Mouse (Mus musculus): ENCODE measurements around the gene Mtus2. TPM values are rescaled to one million over a fixed set of nuclear protein-coding genes. Genes with fewer than 3 reads are reported as not detected.

Mtus2 gene
- polyA plus RNA-seq, 1 experiment, result 2.3 TPM

DNA sequence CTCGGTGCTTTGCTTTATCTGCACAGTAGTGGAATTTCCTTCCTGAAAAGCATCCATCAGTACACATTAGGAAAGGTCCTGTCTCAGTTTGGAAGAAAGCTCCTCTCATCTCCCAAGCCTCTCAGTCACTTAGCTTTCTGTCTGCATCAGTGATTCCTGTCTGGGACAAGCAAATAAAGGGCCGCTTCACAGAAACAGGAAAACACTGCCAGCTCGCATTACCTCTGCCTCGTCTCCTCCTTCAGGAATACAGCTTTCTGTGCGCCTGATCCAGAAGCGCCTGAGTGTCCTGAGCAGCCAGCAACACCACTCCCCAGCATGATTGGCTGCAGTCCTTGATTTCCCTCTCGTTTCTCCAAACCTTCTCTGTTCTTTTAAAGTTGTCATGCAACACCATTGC, 222.1 kb downstream of the Mtus2 start:
- H3K4me3 ChIP-seq (ENCODE audit: extremely low read depth, insufficient read depth, insufficient read length), result no peak overlapping the region
- DNase-seq (ENCODE audit: low read depth in 1 of 2, low spot score in 2 of 2), result no peak
- 76% methylated on average over 7 of the region's 7 CpGs for WGBS
- TF ChIP-seq POLR2A (IDR thresholded peaks at IDR 0.05; ENCODE audit: low read depth, low read length) (no peak), CTCF (IDR thresholded peaks at IDR 0.05; ENCODE audit: extremely low read depth, insufficient read depth, insufficient read length, insufficient replicate concordance) (no peak)
- H3K36me3 ChIP-seq (ENCODE audit: control insufficient read depth, insufficient read depth, low read length), result no peaks in the 10 kb centered on the region
- H3K27me3 ChIP-seq (ENCODE audit: control insufficient read depth, insufficient read depth, low read length), result no peaks in the 10 kb centered on the region
- no peaks in the 10 kb centered on the region for H3K4me1 ChIP-seq (ENCODE audit: control insufficient read depth, insufficient read depth, insufficient read length)
- H3K27ac ChIP-seq (ENCODE audit: insufficient read depth, low read length), result no peak overlapping the region

DNA sequence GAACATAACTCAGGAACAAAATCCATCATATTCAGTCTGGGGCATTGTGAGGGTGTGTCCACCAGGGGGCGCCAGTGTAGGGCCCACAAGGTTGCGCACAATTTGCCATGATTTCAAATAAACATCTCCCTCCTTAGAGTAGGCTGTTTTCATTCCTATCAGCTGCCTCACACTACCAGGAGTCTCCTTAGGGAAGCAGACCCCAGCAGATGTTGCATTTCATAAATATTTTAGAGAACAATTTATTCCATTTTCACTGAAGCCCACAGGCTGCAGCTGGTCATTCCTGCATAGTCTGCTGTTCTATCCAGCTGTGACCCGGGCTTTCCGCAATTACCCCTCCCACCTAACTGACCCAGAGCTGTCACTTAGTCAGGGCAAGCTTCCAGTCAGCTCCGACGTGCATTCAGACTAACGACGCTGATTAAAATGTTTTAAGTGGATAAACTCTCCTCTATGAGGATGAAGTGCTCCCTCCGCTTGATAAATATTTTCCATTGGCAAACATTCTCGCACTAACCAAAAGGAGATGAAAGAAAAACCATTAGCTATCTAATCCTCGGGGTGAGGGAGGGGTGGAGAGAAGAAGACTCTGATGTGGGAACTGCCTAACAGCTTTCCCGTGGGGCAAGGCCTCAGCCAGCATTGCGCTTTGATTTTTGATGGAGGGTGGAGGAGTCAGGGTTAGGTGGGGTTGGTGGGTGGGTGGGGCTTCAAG, 223.6 kb downstream of the Mtus2 start:
- no peak for DNase-seq (ENCODE audit: low read depth in 1 of 2, low spot score in 2 of 2)
- 35% methylated on average over 13 of the region's 13 CpGs for WGBS

DNA sequence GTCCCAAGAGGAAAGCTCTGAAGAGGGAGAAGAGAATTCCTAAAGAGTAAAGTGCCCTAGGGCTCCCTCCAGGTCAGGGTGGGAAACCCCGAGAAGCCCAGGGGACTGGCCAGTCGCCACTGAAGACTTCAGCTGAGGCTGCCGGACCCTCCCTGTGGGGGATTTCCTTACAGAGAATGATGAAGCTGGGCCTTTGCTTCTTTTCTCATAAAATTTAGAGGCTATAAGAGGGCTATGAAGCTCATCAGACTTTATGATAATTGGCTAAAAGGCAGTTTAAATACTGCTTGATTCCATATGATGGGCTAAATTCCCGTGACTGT, 224.1 kb downstream of the Mtus2 start:
- Histone ChIP-seq H3K27me3 (ENCODE audit: control insufficient read depth, insufficient read depth, low read length) (no peaks in the 10 kb centered on the region), H3K4me3 (ENCODE audit: extremely low read depth, insufficient read depth, insufficient read length) (no peak overlapping the region), H3K36me3 (ENCODE audit: control insufficient read depth, insufficient read depth, low read length) (no peaks in the 10 kb centered on the region), H3K4me1 (ENCODE audit: control insufficient read depth, insufficient read depth, insufficient read length) (no peaks in the 10 kb centered on the region), H3K27ac (ENCODE audit: insufficient read depth, low read length) (no peak overlapping the region)
- 53% methylated on average over 4 of the region's 4 CpGs for WGBS
- no peak for TF ChIP-seq POLR2A (IDR thresholded peaks at IDR 0.05; ENCODE audit: low read depth, low read length)
- no peak for TF ChIP-seq CTCF (IDR thresholded peaks at IDR 0.05; ENCODE audit: extremely low read depth, insufficient read depth, insufficient read length, insufficient replicate concordance)
- DNase-seq (ENCODE audit: low read depth in 1 of 2, low spot score in 2 of 2), result no peak

More for the DNA sequence above, 223.6 kb downstream of the Mtus2 start:
- peak; percentile 34; the same call in 1 of the 2 replicates for TF ChIP-seq CTCF (IDR thresholded peaks at IDR 0.05; ENCODE audit: extremely low read depth, insufficient read depth, insufficient read length, insufficient replicate concordance)
- TF ChIP-seq POLR2A (IDR thresholded peaks at IDR 0.05; ENCODE audit: low read depth, low read length), result no peak
- Histone ChIP-seq H3K36me3 (ENCODE audit: control insufficient read depth, insufficient read depth, low read length) (no peaks in the 10 kb centered on the region), H3K27me3 (ENCODE audit: control insufficient read depth, insufficient read depth, low read length) (no peaks in the 10 kb centered on the region), H3K4me3 (ENCODE audit: extremely low read depth, insufficient read depth, insufficient read length) (no peak overlapping the region; the same call in 1 of the 2 replicates), H3K4me1 (ENCODE audit: control insufficient read depth, insufficient read depth, insufficient read length) (no peaks in the 10 kb centered on the region), H3K27ac (ENCODE audit: insufficient read depth, low read length) (no peak overlapping the region)

DNA sequence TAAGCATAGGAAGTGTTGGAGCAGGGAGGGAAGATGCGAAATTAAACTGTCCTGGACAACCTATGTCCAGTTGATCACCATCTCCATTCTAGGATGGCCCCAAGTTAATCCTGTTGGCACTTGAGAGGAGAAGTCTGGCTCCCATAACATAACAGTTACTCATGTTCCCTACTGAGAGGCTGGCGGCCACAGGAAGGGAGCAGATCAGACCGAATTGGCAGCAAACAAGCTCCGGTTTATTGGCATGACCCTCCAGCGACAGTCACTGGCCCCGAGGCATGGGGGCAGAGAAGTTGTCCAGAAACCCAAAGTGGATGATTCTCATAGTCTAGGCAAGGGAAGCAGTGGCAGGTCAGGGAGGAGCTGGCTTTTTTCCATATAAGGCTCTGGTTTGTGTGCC, 224.8 kb downstream of the Mtus2 start:
- Histone ChIP-seq H3K4me1 (ENCODE audit: control insufficient read depth, insufficient read depth, insufficient read length) (no peaks in the 10 kb centered on the region), H3K36me3 (ENCODE audit: control insufficient read depth, insufficient read depth, low read length) (no peaks in the 10 kb centered on the region), H3K27me3 (ENCODE audit: control insufficient read depth, insufficient read depth, low read length) (no peaks in the 10 kb centered on the region), H3K4me3 (ENCODE audit: extremely low read depth, insufficient read depth, insufficient read length) (no peak overlapping the region), H3K27ac (ENCODE audit: insufficient read depth, low read length) (no peak overlapping the region)
- TF ChIP-seq POLR2A (IDR thresholded peaks at IDR 0.05; ENCODE audit: low read depth, low read length), result no peak
- no peak for TF ChIP-seq CTCF (IDR thresholded peaks at IDR 0.05; ENCODE audit: extremely low read depth, insufficient read depth, insufficient read length, insufficient replicate concordance)
- 80% methylated on average over 6 of the region's 6 CpGs for WGBS
- no peak for DNase-seq (ENCODE audit: low read depth in 1 of 2, low spot score in 2 of 2)

DNA sequence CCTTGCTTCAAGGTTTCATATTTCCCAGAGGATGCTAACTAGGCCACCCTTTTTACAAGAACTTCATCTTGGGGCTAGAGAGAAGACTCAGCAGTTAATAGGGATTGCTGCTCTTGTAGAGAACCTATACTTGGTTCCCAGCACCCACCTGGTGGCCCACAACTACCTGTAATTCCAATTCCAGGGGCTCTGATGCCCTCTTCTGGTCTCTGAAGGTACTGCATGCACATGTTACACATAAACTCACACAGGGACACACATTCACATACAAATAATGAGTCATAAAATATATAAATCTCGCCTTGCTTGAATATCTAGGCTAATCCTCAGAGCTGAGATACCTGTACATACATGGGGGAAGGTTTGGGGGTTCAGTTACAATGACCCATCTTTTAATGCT, 228.8 kb downstream of the Mtus2 start:
- no peak overlapping the region for H3K4me3 ChIP-seq (ENCODE audit: extremely low read depth, insufficient read depth, insufficient read length)
- DNase-seq (ENCODE audit: low read depth in 1 of 2, low spot score in 2 of 2), result no peak
- 80% methylated on average over 1 of the region's 1 CpGs for WGBS
- H3K4me1 ChIP-seq (ENCODE audit: control insufficient read depth, insufficient read depth, insufficient read length), result no peaks in the 10 kb centered on the region
- TF ChIP-seq POLR2A (IDR thresholded peaks at IDR 0.05; ENCODE audit: low read depth, low read length) (no peak), CTCF (IDR thresholded peaks at IDR 0.05; ENCODE audit: extremely low read depth, insufficient read depth, insufficient read length, insufficient replicate concordance) (no peak)
- no peaks in the 10 kb centered on the region for H3K27me3 ChIP-seq (ENCODE audit: control insufficient read depth, insufficient read depth, low read length)
- H3K36me3 ChIP-seq (ENCODE audit: control insufficient read depth, insufficient read depth, low read length), result no peaks in the 10 kb centered on the region
- H3K27ac ChIP-seq (ENCODE audit: insufficient read depth, low read length), result no peak overlapping the region

DNA sequence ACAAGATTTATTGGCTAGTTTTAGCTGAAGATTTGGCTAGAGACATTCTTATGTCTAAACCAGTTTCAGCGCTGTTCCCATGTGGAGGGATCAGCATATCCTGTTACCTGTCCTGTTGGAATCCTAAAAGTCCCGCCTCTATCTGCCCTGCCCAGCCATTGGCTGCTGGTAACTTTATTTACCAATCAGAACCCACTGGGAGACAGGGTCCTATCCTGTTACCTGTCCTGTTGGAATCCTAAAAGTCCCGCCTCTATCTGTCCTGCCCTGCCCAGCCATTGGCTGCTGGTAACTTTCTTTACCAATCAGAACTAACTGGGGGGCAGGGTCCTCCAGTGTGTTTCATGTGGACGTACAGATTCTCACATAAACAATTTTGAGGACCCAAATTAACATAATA, 234.3 kb downstream of the Mtus2 start:
- DNase-seq (ENCODE audit: low read depth in 1 of 2, low spot score in 2 of 2), result no peak
- Histone ChIP-seq H3K27ac (ENCODE audit: insufficient read depth, low read length) (no peak overlapping the region), H3K36me3 (ENCODE audit: control insufficient read depth, insufficient read depth, low read length) (no peaks in the 10 kb centered on the region), H3K27me3 (ENCODE audit: control insufficient read depth, insufficient read depth, low read length) (no peaks in the 10 kb centered on the region), H3K4me3 (ENCODE audit: extremely low read depth, insufficient read depth, insufficient read length) (no peak overlapping the region), H3K4me1 (ENCODE audit: control insufficient read depth, insufficient read depth, insufficient read length) (no peaks in the 10 kb centered on the region)
- WGBS, result 39% methylated on average over 4 of the region's 4 CpGs
- TF ChIP-seq CTCF (IDR thresholded peaks at IDR 0.05; ENCODE audit: extremely low read depth, insufficient read depth, insufficient read length, insufficient replicate concordance) (no peak), POLR2A (IDR thresholded peaks at IDR 0.05; ENCODE audit: low read depth, low read length) (no peak)

DNA sequence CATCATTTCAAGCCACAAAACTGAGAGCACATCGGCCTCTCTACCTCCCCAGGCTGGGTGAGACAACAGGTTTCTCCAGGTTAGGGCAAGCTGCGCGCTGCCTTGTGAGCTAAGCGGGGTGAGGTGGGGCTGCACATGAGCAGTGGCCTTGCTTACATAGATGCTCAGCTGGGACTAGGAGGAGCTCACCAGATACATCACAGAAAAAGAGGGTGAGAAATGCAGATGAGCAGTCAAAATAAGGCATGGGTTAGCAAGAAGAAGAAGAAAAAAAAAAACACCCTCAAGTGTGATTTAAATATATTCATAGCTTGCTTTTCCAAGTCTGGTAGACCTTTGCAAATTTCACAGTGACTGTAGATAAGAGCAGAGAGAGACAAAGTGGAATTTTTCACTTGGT, 254.7 kb downstream of the Mtus2 start:
- Histone ChIP-seq H3K36me3 (ENCODE audit: control insufficient read depth, insufficient read depth, low read length) (no peaks in the 10 kb centered on the region), H3K4me3 (ENCODE audit: extremely low read depth, insufficient read depth, insufficient read length) (no peak overlapping the region), H3K4me1 (ENCODE audit: control insufficient read depth, insufficient read depth, insufficient read length) (no peaks in the 10 kb centered on the region), H3K27me3 (ENCODE audit: control insufficient read depth, insufficient read depth, low read length) (no peaks in the 10 kb centered on the region), H3K27ac (ENCODE audit: insufficient read depth, low read length) (no peak overlapping the region)
- no peak for DNase-seq (ENCODE audit: low read depth in 1 of 2, low spot score in 2 of 2)
- 91% methylated on average over 4 of the region's 4 CpGs for WGBS
- no peak for TF ChIP-seq CTCF (IDR thresholded peaks at IDR 0.05; ENCODE audit: extremely low read depth, insufficient read depth, insufficient read length, insufficient replicate concordance)
- TF ChIP-seq POLR2A (IDR thresholded peaks at IDR 0.05; ENCODE audit: low read depth, low read length), result no peak
